Mouse (Mus musculus) lung, postnatal 0 days (tissue): ENCODE results near the gene Ralgapa2.

Source experiments
- CTCF ChIP-seq: IDR thresholded peaks from 2 replicates; pipeline ENCODE4 v1.5.1; 2016; ENCODE audit warnings: antibody characterized with exemption, mild to moderate bottlenecking
- EP300 ChIP-seq: IDR thresholded peaks from 2 replicates; pipeline ENCODE4 v1.6.1; 2016; ENCODE audit warnings: antibody characterized with exemption, mild to moderate bottlenecking, control low read depth

DNA sequence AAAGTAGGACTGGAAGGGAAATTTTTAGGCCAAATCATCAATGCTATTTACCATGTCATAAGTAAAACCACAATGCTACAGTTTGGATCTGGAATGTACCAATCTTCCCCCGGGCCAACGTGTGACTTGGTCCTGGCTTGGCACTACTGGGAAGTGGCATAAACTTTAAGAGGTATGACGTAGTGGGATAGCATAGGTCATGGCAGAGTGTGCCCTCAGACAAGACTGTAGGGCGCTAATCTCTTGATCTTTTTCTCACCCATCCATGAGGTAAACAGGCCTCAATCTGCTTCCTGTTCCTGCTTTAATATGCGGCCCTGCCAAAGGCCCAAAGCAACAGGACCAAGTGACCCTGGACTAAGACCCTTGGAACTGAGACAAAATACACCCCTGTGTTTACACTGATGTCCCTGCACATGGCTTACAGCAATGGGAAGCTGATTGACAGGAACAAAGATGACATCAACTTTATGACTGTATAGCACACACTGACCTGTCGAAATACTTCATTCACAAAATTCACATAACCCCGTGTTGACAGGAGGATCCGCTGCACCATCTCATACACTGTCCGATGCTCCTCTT, 68.8 kb downstream of the Ralgapa2 start:
- no peak for TF ChIP-seq CTCF
- peak; percentile 82 for TF ChIP-seq EP300
